Mouse (Mus musculus) yolk sac, embryonic 10.5 days (tissue): ENCODE measurements around the gene Mnat1.

Experiments used
- DNase-seq: peaks from one replicate; pipeline ENCODE4 v3.0.0-alpha.2; 2017; ENCODE audit warnings: low spot score

Gene Mnat1

GRCm38 (mm10) chr12:73317706-73318686 lies 194.5 kb downstream of the Mnat1 start:
- no peak for DNase-seq
